Mouse (Mus musculus) embryonic facial prominence, embryonic 14.5 days (tissue): Measurements from ENCODE around the gene Olfr1008. TPM values are rescaled to one million over a fixed set of nuclear protein-coding genes. Genes with fewer than 3 reads are reported as not detected.
"Not testable (repeated sequence)": the region's sequence is repeated elsewhere in the genome, so short reads cannot be mapped to it uniquely, and the experiment has no call there.

Experiments
- ATAC-seq: fragments of 200-750 bp; cut with Nextera tagmentation; 2 replicates; pipeline ENCODE4 v1.8.0; 2017; ENCODE audit warnings: low read depth, moderate number of reproducible peaks, moderate TSS enrichment
- DNase-seq: peaks from one replicate; pipeline ENCODE4 v3.0.0-alpha.2; 2015; ENCODE audit warnings: low spot score
- H3K27ac ChIP-seq: fragments of 300-500 bp; sonication (generic); replicated peaks from 2 replicates; pipeline ENCODE4 v1.5.1; 2014; ENCODE audit warnings: low read depth, mild to moderate bottlenecking, low read length, moderate library complexity
- H3K27me3 ChIP-seq: fragments of 300-500 bp; sonication (generic); replicated peaks from 2 replicates; pipeline ENCODE4 v1.6.1; 2014; ENCODE audit warnings: low read length; ENCODE audit not compliant: control insufficient read depth, insufficient read depth
- H3K36me3 ChIP-seq: fragments of 300-500 bp; sonication (generic); 2 replicates; pipeline ENCODE4 v1.6.1; 2014; ENCODE audit warnings: low read length, mixed read lengths; ENCODE audit not compliant: control insufficient read depth, insufficient read depth
- H3K4me1 ChIP-seq: fragments of 300-500 bp; sonication (generic); 2 replicates; pipeline ENCODE4 v1.6.1; 2014; ENCODE audit warnings: antibody characterized with exemption, low read length; ENCODE audit not compliant: control insufficient read depth, insufficient read depth
- H3K4me2 ChIP-seq: fragments of 300-500 bp; sonication (generic); 2 replicates; pipeline ENCODE4 v1.6.1; 2014; ENCODE audit warnings: low read depth, mild to moderate bottlenecking, low read length, moderate library complexity, mixed read lengths
- H3K4me3 ChIP-seq: fragments of 300-500 bp; sonication (generic); 2 replicates; pipeline ENCODE4 v1.5.1; 2014; ENCODE audit warnings: low read depth, mild to moderate bottlenecking, low read length
- H3K9ac ChIP-seq: fragments of 300-500 bp; sonication (generic); 2 replicates; pipeline ENCODE4 v1.6.1; 2014; ENCODE audit warnings: low read depth, mild to moderate bottlenecking, low read length, moderate library complexity, mixed read lengths
- H3K9me3 ChIP-seq: fragments of 300-500 bp; sonication (generic); 2 replicates; pipeline ENCODE4 v1.6.1; 2016; ENCODE audit warnings: low read length; ENCODE audit not compliant: control insufficient read depth
- WGBS: fragments of 180-500 bp; shearing (Covaris S2); extraction: QIAGEN DNeasy Blood & Tissue Kit; methylation state at CpG from one replicate; pipeline ENCODE4 v1.1.7; 2014; 5-methylcytosine and 5-hydroxymethylcytosine counted together
- polyA plus RNA-seq: library from polyadenylated mRNA; unstranded; fragments of >200 nt; fragmentation: Nextera tagmentation; extraction: Ambion mirVana; gene quantifications from 2 replicates; pipeline ENCODE4 v1.2.1, GENCODE M21; 2014

The Olfr1008 gene
- polyA plus RNA-seq, result not detected in 2 replicates

- Histone ChIP-seq H3K4me1 (no peaks in the 10 kb centered on the region), H3K36me3 (no peaks in the 10 kb centered on the region), H3K4me3 (no peak within 1 kb of the TSS), H3K27me3 (no peaks in the 10 kb centered on the region), H3K27ac (no peak within 1 kb of the TSS), H3K4me2 (no peak within 1 kb of the TSS), H3K9ac (no peak within 1 kb of the TSS), H3K9me3 (no peaks in the 10 kb centered on the region)
- no peak for DNase-seq
- no peak for ATAC-seq
These were observed at the start of gene Olfr1008 for GRCm38 (mm10) chr2:85689131-85689530. TSS of gene Olfr1008 (plus strand) at chr2:85689431.

DNA sequence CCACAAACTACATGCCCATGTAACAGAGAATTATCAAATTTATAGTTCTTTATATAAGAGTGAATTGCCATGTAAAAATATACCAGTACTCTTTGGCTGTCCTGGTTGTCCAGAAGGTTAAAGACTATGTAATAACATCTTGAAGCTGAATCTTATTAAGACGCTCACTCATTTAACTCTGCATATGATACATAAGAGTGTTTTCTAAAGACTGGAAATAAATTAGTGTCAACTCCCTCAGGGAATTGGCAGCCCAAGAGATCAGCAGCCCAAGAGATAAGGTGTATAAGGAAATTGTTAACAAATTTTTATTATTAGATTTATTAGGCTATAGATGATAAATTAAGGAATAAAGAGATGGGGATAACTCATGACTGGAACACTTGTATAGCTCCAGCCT is 38.6 kb upstream of the Olfr1008 start, which contains the start of gene Olfr1002:
TSS of gene Olfr1002 (minus strand) at position 101 of the 400 bp plus-strand sequence.
- Histone ChIP-seq H3K4me1 (no peaks in the 10 kb centered on the region), H3K27ac (no peak within 1 kb of the TSS), H3K27me3 (no peaks in the 10 kb centered on the region), H3K4me2 (no peak within 1 kb of the TSS), H3K9ac (no peak within 1 kb of the TSS), H3K4me3 (no peak within 1 kb of the TSS), H3K36me3 (no peaks in the 10 kb centered on the region), H3K9me3 (no peaks in the 10 kb centered on the region)
- no peak for ATAC-seq
- WGBS, result 90% methylated on average over 1 of the region's 1 CpGs
- DNase-seq, result no peak

DNA sequence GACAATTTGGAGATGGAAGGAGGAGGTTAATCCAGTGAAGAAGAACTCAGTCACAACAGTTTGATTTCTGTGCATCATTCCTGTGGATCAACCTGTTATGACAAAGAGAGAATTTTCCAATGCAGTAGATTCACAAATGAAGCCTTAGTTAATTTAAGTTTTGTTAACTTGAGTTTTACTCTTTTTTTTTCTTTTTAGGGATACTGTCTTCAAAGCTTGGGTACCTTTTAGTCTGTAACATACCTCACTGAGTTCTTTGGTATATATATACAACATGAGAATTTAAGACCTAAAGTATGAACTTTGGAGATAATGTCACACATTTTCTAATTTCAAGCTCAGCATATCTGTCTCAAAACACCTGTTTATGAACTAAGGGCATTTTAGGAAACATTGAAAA is 24.9 kb upstream of the Olfr1008 start, which contains the start of gene Olfr154:
TSS of gene Olfr154 (minus strand) at position 101 of the 400 bp plus-strand sequence.
- ATAC-seq, H3K9me3 ChIP-seq, H3K4me1 ChIP-seq, H3K4me2 ChIP-seq, H3K4me3 ChIP-seq, H3K27ac ChIP-seq, DNase-seq, H3K27me3 ChIP-seq, H3K9ac ChIP-seq, H3K36me3 ChIP-seq: not testable (repeated sequence)

GRCm38 (mm10) chr2:85678667-85679066 is 10.6 kb upstream of the Olfr1008 start, which contains the start of gene Olfr1006:
TSS of gene Olfr1006 (minus strand) at chr2:85678767.
- Histone ChIP-seq H3K9me3 (no peaks in the 10 kb centered on the region), H3K4me2 (no peak within 1 kb of the TSS), H3K27me3 (no peaks in the 10 kb centered on the region), H3K9ac (no peak within 1 kb of the TSS), H3K36me3 (no peaks in the 10 kb centered on the region), H3K4me1 (no peaks in the 10 kb centered on the region), H3K4me3 (no peak within 1 kb of the TSS), H3K27ac (no peak within 1 kb of the TSS)
- ATAC-seq (no peak), DNase-seq (no peak)

- H3K4me2 ChIP-seq, H3K4me3 ChIP-seq, H3K9me3 ChIP-seq, H3K27ac ChIP-seq, H3K4me1 ChIP-seq, ATAC-seq, H3K27me3 ChIP-seq, DNase-seq, H3K36me3 ChIP-seq, H3K9ac ChIP-seq: not testable (repeated sequence)
- WGBS, result 65% methylated on average over 2 of the region's 2 CpGs
These were observed 21.4 kb downstream of the Olfr1008 start for GRCm38 (mm10) chr2:85710680-85711079.

GRCm38 (mm10) chr2:85711159-85711558 is 21.9 kb downstream of the Olfr1008 start:
- Histone ChIP-seq H3K27me3 (no peaks in the 10 kb centered on the region), H3K36me3 (no peaks in the 10 kb centered on the region), H3K4me2 (no peak overlapping the region), H3K27ac (no peak overlapping the region), H3K9me3 (no peaks in the 10 kb centered on the region), H3K4me1 (no peaks in the 10 kb centered on the region), H3K4me3 (no peak overlapping the region), H3K9ac (no peak overlapping the region)
- 40% methylated on average over 1 of the region's 1 CpGs for WGBS
- DNase-seq (no peak), ATAC-seq (no peak)

DNA sequence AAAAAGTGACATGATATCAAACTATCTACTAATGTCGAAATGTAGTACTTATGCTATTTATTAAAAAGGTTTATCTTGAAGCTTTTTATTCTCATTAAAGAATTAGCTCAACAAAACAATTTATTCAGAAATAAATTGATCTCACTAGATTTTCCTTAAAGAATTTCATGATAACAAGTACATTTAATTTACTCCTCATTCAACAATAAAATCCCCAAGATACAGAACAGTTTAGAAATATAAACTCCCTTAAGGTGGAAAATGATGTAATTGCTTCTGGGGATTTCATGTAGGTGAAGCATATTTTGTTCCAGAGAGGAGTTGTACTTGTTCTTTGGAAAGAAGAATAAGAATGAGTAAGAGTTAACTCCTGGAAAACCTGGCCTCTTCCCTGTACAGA is 25.9 kb downstream of the Olfr1008 start, which contains the start of gene Olfr1009:
TSS of gene Olfr1009 (plus strand) at position 301 of the 400 bp plus-strand sequence.
- no peak within 1 kb of the TSS for H3K4me3 ChIP-seq
- H3K4me1 ChIP-seq, result no peaks in the 10 kb centered on the region
- WGBS, result 79% methylated on average over 1 of the region's 1 CpGs
- H3K4me2 ChIP-seq, result no peak within 1 kb of the TSS
- no peak within 1 kb of the TSS for H3K27ac ChIP-seq
- no peak for DNase-seq
- no peaks in the 10 kb centered on the region for H3K36me3 ChIP-seq
- no peak within 1 kb of the TSS for H3K9ac ChIP-seq
- no peak for ATAC-seq
- H3K9me3 ChIP-seq, result 0 out of 2 replicates have a peak, but pooled peaks cover 3% of the 10 kb centered on the region
- no peaks in the 10 kb centered on the region for H3K27me3 ChIP-seq

DNA sequence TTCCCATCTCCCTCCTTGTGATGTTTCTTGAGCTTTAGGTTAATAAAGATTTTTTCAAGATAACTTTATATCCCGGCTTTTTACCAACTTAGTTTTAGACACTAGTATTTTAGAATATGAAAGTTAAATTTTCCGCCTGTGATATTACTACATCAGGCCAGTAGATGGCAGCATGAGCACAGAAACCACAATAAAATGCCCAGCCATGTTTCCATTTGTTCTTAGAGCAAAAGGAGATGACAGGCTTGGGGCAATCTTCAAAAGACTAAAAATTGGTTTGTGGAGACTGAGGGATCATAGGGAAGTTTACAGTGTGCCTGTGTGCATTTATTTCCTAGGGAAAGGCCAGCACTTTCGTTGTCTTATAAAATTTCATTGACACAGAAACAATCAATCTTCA is 36.6 kb downstream of the Olfr1008 start:
- Histone ChIP-seq H3K4me3 (no peak overlapping the region), H3K4me2 (no peak overlapping the region), H3K27me3 (no peaks in the 10 kb centered on the region), H3K4me1 (no peaks in the 10 kb centered on the region), H3K9ac (no peak overlapping the region), H3K9me3 (no peaks in the 10 kb centered on the region), H3K27ac (no peak overlapping the region), H3K36me3 (no peaks in the 10 kb centered on the region)
- DNase-seq, result peak; percentile 59
- WGBS, result 16% methylated on average over 3 of the region's 3 CpGs
- ATAC-seq, result no peak
